Mouse (Mus musculus) layer of hippocampus, adult 6 months (tissue): ENCODE data around the gene Hist1h4i. TPM values are rescaled to one million over a fixed set of nuclear protein-coding genes. Genes with fewer than 3 reads are reported as not detected.

ENCODE experiments used
- long read RNA-seq, 2 experiments: library from polyadenylated mRNA; unstranded; transcript quantifications; one replicate each; pipeline ENCODE4 v2.0.0; 2019 to 2020
- microRNA-seq: library from miRNA; unstranded; fragments of <30 nt; microRNA quantifications from one replicate; pipeline ENCODE4 v1.2.0, GENCODE M21; 2020
- polyA plus RNA-seq: library from polyadenylated mRNA; unstranded; fragments of <200 nt; fragmentation: Nextera tagmentation; gene quantifications from 2 replicates; pipeline ENCODE4 v1.2.3, GENCODE M21; 2021

Gene Hist1h4i
- 7.9 and 15.8 TPM in 2 replicates for polyA plus RNA-seq
- long read RNA-seq, experiment 1, transcript Hist1h4i-201 (1 exons, 727 nt): major isoform, 6 of 6 reads
- long read RNA-seq, experiment 1, partial matches to known transcripts: 0 of 6 reads
- long read RNA-seq, experiment 1, other reads (novel, unspliced or antisense): 0 of 6 reads
- long read RNA-seq, experiment 2, partial matches to known transcripts: 0 of 1 reads
- long read RNA-seq, experiment 2, other reads (novel, unspliced or antisense): 0 of 1 reads

GRCm38 (mm10) chr13:22041142-22041536 is at the start of gene Hist1h4i:
TSS of gene Hist1h4i (minus strand) at chr13:22041362.

GRCm38 (mm10) chr13:22084140-22084539 is 43.0 kb upstream of the Hist1h4i start, which contains the start of gene Vmn1r188:
TSS of gene Vmn1r188 (plus strand) at chr13:22084440.

GRCm38 (mm10) chr13:22042568-22043502 is 1.7 kb upstream of the Hist1h4i start, which contains the start of the genes Hist1h2ag and Hist1h2bj:
TSS of gene Hist1h2ag (minus strand) at chr13:22042944.
TSS of gene Hist1h2bj (plus strand) at chr13:22043214.

GRCm38 (mm10) chr13:22035267-22036148 is 5.7 kb downstream of the Hist1h4i start, which contains the start of the genes Hist1h2ah and Hist1h2bk:
TSS of gene Hist1h2ah (minus strand) at chr13:22035568.
TSS of gene Hist1h2bk (plus strand) at chr13:22035870.

GRCm38 (mm10) chr13:22009642-22010041 is 31.5 kb downstream of the Hist1h4i start, which contains the start of gene Prss16:
TSS of gene Prss16 (minus strand) at chr13:22009742.

Small RNAs within 50 kb of the gene (microRNA-seq; reads per million reads assigned to microRNA genes)
- gene Gm26300: not detected
- gene Gm44390: not detected
- not detected for gene Gm44486

Other genes starting within 250 kb of the Hist1h4i start
- gene Hist1h2bq, start 231.2 kb downstream of the Hist1h4i start, polyA plus RNA-seq: 1.3 and 1.5 TPM in 2 replicates
- gene Hist1h2ao, start 230.9 kb downstream of the Hist1h4i start, polyA plus RNA-seq: not detected in 2 replicates
- 3.4 and 7.0 TPM in 2 replicates for gene Hist1h4m, start 229.6 kb downstream of the Hist1h4i start, polyA plus RNA-seq
- gene Hist1h4n, start 209.2 kb downstream of the Hist1h4i start, polyA plus RNA-seq: 2.8 and 2.9 TPM in 2 replicates
- 64.1 and 77.9 TPM in 2 replicates for gene Hist1h2ap, start 207.9 kb downstream of the Hist1h4i start, polyA plus RNA-seq
- gene Hist1h2br, start 207.6 kb downstream of the Hist1h4i start, polyA plus RNA-seq: 1.2 TPM in 1 of 2 replicates, not detected in the other
- gene Zfp184, start 96.3 kb downstream of the Hist1h4i start, polyA plus RNA-seq: 0.98 and 1.5 TPM in 2 replicates
- 0.09 TPM in 1 of 2 replicates, not detected in the other for gene Pom121l2, start 60.2 kb downstream of the Hist1h4i start, polyA plus RNA-seq
- 1.5 TPM in 2 replicates for gene Prss16, start 31.6 kb downstream of the Hist1h4i start, polyA plus RNA-seq
- not detected in 2 replicates for gene Hist1h2ah, start 5.8 kb downstream of the Hist1h4i start, polyA plus RNA-seq
- 0.39 and 0.97 TPM in 2 replicates for gene Hist1h2bk, start 5.5 kb downstream of the Hist1h4i start, polyA plus RNA-seq
- 0.65 TPM in 1 of 2 replicates, not detected in the other for gene Hist1h2ag, start 1.6 kb upstream of the Hist1h4i start, polyA plus RNA-seq
- gene Hist1h2bj, start 1.9 kb upstream of the Hist1h4i start, polyA plus RNA-seq: 1.7 TPM in 1 of 2 replicates, not detected in the other
- gene Vmn1r188, start 43.1 kb upstream of the Hist1h4i start, polyA plus RNA-seq: not detected in 2 replicates
- not detected in 2 replicates for gene Vmn1r189, start 64.5 kb upstream of the Hist1h4i start, polyA plus RNA-seq
- not detected in 2 replicates for gene Vmn1r191, start 142.6 kb upstream of the Hist1h4i start, polyA plus RNA-seq
- not detected in 2 replicates for gene Vmn1r192, start 149.8 kb upstream of the Hist1h4i start, polyA plus RNA-seq
- gene Vmn1r193, start 181.8 kb upstream of the Hist1h4i start, polyA plus RNA-seq: not detected in 2 replicates
- gene Vmn1r194, start 202.9 kb upstream of the Hist1h4i start, polyA plus RNA-seq: not detected in 2 replicates
- gene Vmn1r195, start 229.2 kb upstream of the Hist1h4i start, polyA plus RNA-seq: not detected in 2 replicates
- not detected in 2 replicates for gene Vmn1r196, start 248.6 kb upstream of the Hist1h4i start, polyA plus RNA-seq